Mouse (Mus musculus) c-Kit-positive CD71-negative TER-119-negative erythroid progenitor cells, embryonic 14.5 days (primary cell): ENCODE data around the gene Rrp9.

Source experiments
- DNase-seq: peaks from one replicate; pipeline ENCODE4 v3.0.0-alpha.2; 2013; ENCODE audit warnings: low read depth

Gene Rrp9

DNA sequence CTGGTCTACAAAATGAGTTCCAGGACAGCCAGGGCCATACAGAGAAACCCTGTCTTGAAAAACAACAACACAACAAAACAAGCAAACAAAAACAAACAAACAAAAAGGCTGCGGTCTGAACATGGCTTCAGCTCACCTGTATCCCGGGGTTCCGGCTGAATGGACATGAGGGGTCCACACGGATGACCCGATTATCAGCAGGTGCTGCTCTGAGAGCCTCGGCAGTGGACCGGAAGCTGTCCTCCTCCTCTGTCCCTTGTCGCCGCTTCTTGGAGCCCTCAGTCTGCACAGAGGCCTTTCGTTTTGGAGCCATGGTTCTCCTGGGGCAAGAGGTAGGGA is at the start of gene Rrp9:
Gene Rrp9 (plus strand): TSS at position 301 of the 339 bp plus-strand sequence.
- no peak for DNase-seq

DNA sequence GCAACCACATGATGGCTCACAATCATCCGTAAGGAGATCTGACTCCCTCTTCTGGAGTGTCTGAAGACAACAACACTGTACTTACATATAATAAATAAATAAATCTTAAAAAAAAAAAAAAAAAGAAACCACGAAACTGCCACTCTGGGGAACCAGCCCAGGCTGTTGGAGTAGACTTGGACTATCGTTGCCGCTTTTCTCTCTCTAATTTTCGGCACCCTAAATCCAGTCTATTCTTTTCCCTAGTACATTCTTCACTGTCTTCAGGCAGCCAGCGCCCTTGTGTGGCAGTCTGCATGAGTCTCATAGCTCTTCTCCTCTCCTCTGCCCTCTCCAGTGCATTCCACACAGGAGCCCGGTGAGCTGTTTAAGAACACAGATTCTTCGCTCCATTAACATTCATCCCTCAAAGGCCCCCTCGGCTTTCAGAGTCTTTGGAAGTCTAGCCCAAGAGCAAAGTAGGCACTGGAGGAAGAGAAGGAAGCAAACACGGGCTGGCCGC is 47.0 kb upstream of the Rrp9 start:
- no peak for DNase-seq

DNA sequence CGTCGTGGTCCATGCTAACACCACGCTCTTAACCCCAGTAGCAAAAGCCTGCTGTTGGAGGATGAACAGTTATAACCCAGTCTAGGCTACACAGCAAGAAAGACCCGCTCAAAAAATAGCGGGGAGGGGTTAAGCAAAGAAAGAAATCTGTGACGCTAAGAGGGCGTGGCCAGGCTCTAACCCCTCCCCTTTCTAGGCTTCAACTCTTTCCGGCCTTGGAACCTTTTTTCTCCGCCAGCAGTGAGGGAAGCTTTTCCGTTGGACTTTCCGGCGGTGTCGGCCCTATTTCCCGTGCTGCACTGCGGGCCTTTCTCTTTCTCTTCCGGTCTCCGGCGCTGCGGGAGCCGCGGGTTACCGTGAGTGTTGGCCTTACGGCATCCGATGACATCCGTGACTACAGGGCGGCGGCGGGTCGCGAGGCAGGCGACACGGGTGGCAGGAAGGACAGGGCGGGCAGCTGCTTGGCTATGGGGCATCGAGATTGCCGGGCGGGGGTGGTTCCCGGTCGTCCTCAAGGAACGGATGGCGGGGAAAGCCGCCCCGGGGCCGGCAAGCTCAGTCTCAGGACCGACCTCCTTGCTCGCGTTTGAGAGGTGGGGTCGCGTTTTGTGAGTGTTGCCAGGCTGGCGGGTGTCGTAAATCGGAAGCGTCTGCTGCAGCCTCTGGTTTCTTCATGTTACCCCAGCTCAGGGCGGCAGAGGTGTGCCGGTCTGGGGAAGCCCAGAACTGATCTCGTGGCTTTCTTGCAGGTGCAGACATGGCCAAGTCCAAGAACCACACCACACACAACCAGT is 46.3 kb upstream of the Rrp9 start, which contains the start of gene Rpl29:
Gene Rpl29 (plus strand): TSS at position 234 of the 794 bp plus-strand sequence.
- DNase-seq: peak; percentile 97

DNA sequence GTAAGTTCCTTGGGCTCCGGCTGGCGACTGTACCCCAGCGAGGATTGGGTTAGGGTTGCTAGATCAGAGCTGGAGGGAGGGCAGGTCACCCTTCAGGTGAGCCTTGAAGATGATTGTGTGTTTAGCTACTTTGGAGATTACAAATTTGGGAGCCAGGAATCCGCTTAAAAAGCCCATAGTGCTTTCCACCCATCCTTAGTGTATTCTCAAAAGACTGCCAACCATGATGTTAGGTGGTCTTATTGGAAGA is 45.8 kb upstream of the Rrp9 start:
- no peak for DNase-seq

DNA sequence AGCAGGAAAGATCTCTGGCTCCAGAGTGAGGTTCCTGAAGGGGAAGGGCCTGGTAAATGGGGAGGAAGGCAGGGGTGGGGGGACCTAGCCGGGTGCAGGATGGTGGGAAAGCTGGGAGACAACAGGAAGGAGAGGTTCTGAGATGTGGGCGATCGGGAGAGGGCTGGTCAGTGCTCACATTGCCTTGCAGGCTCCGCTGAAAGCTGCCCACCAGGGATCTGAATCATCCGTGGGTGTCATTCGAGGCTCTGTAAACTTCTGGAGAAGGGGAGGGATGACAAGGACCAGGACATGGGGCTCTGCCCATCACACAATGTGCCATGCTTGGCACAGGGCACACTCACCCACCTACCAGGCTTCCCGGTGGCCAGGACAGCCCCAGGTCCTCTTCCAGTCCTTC is 42.4 kb upstream of the Rrp9 start:
- no peak for DNase-seq

DNA sequence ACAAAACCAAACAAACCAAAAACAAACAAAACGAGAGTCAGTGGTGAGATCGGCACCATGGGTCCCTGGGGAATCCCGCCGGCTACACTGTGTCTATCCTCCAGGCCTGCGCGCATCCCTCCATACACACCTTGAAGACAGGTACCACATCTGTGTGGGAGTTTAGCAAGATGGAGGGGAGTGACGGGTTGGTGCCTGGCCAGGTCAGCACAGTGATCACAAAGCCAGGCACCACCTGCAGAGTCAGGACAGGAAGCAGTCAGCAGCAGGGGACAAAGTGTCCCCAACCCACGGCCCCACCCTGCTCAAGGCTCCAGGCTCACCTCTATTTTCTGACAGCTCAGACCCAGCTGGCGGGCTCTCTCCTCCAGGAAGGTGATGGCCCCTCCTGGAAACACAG is 39.2 kb upstream of the Rrp9 start:
- no peak for DNase-seq

DNA sequence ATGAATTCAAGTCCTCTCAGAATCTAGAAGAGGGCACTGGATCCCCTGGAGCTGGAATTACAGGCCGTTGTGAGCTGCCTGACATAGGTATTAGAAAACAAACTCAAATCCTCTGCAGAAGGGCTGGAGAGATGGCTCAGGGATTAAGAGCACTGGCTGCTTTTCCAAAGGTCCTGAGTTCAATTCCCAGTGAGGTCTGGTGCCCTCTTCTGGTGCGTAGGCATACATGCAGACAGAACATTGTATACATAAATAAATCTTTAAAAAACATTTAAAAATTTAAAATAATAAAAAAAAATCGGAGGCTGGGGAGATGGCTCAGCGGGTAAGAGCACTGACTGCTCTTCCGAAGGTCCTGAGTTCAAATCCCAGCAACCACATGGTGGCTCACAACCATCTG is 33.1 kb upstream of the Rrp9 start:
- DNase-seq: no peak

DNA sequence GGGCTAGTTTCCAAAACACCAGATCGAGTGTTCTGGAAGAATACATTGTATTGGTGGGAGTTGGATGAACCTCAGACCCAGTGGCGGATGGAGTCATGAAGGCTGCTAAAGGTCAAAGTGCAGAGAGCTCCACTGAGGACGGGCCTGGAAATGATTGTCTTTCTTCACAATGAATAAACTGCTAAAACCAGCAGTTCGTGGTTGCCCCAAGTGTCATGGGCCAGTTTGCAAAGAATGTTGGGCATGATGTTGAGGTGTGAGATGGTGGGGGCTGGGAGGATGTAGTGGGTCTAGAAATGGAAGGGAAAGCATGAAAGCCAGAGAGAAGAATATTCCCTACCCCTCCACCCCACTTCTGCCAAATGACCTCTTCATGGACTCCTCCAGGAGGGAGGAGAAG is 30.9 kb upstream of the Rrp9 start:
- no peak for DNase-seq

DNA sequence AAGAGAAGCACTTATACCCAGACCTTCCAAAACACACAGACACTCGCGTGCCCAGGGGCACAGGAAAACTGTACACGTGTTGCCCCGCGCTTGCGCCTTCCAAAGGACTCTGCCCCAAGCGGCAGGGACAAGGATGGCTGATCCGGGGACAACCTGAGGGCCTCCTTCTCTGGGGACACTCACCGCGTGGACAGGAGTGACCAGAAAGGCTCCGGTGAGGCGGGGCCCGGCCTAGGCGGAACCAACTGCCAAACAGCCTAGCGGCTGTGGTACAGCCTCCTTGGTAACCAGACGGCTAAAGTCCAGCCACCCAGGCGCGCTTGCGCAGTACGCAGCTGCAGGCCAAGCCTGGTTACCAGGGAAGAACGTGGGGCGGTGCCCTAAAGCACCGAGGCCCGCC is 28.4 kb upstream of the Rrp9 start, which contains the start of the genes Abhd14b and Abhd14a:
Gene Abhd14b (plus strand): TSS at position 112 of the 400 bp plus-strand sequence.
Gene Abhd14a (minus strand): TSS at position 331 of the 400 bp plus-strand sequence.
- peak; percentile 59 for DNase-seq

DNA sequence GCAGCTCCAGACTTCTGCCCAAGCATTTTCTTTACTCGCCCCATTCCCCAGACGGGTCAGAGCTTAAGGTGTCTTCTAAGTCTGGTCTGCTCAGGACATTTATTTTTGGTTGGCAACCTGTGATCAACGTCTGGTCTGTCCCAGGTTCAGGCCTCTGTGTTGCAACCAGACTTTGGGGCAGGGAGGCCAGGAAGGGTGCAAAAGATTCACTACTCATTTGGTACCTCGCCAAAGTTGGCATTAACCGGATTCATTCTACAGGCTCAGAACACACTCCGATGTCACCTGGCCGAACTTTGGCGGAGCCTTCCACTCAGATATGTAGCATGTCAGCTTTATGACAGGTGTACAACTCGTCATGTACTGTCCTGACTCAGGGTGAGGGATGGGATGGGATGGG is 27.8 kb upstream of the Rrp9 start:
- no peak for DNase-seq

DNA sequence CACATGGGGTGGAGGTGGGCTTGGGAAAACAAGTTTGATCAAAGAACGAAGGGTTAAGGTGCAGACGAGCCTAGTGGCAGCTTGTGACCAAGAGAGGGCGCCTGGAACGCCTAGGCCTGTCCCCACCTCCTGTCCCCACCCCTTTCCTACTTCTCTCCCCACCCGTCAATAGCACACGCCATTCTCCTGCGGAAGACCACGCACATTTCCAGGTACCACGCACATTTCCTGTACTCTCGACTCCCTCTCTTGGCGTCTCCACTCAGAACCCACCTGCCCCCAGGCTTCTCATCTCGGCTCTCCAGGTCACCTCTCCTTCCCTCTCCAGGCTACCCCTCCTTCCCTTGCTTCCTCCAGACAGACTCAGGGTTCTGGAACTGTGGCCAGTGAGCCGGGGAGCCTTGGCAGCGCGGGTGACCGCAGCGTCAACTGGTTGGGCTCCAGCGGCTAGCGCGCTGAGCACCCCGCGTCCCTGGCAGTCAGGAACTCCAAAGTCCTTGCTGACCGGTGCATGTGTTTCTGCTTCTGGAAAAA is 27.2 kb upstream of the Rrp9 start:
- no peak for DNase-seq

DNA sequence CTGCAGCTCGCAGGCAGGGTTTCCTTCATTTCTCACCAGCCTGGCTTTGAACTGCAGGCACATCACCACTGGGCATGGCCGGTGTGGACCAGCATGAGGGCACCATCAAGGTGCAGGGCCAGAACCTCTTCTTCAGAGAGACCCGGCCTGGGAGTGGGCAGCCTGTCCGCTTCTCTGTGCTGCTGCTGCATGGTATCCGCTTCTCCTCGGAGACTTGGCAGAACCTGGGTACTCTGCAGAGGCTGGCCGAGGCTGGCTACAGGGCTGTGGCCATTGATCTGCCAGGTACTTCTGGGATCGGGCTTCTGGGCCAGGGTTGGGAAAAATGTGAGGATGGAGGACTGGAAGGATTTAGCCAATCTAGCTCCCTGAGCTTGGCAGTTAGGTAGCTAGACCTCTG is 25.8 kb upstream of the Rrp9 start:
- DNase-seq: no peak

DNA sequence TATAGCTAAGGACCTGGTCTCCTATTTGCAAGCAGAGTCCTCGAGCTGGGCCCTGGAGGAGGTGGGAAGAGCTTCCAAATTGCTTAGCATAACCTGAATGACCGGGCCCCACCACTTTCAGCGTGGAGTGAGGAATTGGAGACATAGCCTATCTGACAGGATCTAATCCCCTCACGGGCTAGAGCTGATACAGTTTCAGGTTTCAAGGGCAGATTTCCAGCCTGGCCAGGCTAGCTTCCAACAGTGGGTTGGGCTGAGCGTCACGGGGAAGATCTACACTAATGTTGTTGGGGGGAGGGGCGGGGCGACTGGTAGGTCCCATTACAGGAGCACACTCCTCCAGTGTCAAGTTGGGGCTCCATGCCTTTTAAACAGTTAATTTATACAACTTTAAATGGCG is 25.1 kb upstream of the Rrp9 start:
- DNase-seq: no peak

DNA sequence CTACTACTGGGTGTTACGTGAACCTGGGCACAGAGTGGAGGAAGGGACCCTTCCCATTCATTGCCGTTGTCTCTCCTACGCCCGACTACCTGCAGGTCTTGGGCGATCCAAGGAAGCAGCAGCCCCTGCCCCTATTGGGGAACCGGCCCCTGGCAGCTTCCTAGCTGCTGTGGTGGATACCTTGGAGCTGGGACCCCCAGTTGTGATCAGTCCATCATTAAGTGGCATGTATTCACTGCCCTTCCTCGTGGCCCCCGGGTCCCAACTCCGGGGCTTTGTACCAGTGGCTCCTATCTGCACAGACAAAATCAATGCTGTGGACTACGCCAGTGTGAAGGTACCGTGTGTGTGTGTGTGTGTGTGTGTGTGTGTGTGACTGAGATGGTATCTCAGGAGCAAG is 24.5 kb upstream of the Rrp9 start:
- no peak for DNase-seq

DNA sequence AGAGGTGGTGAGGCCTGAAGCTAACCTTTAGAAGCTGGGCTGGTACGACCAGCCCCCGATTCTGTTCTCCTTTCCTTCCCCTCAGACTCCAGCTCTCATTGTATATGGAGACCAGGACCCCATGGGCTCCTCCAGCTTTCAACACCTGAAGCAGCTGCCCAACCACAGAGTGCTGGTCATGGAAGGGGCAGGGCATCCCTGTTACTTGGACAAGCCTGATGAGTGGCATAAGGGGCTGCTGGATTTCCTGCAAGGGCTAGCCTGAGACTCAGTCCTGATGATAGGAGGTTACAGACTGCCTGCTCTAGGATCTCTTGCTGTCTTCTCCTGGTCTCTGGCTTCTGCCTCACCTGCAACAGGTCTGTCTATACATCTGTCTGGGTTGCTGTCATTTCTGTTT is 23.9 kb upstream of the Rrp9 start:
- DNase-seq: no peak

DNA sequence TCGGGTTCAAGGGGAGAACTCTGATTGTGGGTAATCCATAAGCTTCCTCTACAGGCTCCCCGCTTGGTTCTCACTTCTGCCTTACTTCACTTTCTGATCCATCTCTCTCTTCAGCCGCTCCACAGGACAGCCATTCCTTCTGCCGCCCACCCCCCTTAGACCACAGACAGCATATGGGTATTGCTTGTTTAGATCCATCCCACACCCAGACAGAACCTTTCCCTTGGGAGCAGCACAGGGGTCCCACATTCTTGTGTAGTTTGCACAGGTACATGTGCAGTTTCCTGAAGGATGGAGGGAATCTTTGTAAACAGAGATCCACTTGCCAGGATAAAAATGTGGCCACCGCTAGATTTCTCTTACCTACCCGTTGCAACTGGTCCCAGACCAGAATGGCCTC is 23.4 kb upstream of the Rrp9 start:
- DNase-seq: no peak

DNA sequence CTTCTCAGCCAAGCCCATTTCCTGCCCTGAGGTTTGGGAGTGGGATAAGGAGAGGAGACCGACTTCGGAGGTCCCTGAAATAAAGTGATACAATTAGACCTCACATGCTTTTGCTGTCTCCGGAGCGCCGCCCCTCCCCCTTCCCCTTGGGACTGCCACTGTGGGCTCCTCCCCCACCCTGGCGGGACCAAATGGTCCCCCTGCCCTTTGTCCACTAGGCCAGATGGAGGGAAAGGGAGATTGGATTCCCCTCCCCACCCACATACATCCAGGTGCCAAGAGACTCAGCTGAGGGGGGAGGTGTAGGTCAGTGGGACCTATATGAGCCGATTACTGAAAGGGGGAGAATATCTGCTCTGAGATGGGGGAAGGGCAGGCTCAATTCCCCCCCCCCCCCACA is 22.9 kb upstream of the Rrp9 start:
- DNase-seq: no peak

DNA sequence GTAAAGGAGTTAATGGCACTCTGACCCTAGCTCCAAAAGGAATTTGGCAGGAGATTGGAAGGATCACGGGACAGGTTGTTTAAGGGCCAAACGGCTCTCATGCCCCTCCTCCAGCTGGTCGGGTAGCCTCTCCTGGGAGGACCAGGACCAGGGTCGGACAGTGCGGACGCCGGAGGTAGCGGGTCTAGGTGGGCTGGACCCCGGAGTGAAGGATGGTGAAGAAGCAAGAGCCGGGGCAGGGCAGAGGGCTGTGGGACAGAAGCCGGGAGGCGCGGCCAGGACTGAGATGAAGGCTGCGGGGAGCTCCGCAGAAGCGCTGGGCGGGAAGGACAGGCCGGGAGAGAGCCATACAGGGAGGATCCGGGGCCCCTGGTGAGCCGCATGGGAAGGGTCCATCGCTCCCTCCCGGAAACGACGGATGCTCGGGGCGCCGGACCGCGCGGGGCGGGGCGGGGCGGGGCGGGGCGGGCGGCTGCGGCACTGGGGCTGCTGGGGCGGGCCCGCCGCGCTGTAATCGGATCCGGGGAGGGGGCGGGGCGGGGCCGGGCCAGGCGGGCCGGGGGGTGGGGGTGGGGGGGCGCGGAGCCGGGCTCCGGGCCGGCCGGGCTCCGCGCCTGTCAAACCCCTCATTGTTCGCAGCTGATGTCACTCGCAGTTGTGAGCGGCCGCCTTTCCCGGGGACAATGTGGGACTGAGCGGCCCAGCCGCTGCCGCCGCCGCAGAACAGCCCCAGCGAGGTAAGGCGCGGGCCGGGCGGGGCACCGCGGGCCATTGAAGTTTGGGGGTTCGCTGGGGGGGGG is 22.3 kb upstream of the Rrp9 start, which contains the start of gene Pcbp4:
Gene Pcbp4 (plus strand): TSS at position 21 of the 800 bp plus-strand sequence.
- DNase-seq: no peak

DNA sequence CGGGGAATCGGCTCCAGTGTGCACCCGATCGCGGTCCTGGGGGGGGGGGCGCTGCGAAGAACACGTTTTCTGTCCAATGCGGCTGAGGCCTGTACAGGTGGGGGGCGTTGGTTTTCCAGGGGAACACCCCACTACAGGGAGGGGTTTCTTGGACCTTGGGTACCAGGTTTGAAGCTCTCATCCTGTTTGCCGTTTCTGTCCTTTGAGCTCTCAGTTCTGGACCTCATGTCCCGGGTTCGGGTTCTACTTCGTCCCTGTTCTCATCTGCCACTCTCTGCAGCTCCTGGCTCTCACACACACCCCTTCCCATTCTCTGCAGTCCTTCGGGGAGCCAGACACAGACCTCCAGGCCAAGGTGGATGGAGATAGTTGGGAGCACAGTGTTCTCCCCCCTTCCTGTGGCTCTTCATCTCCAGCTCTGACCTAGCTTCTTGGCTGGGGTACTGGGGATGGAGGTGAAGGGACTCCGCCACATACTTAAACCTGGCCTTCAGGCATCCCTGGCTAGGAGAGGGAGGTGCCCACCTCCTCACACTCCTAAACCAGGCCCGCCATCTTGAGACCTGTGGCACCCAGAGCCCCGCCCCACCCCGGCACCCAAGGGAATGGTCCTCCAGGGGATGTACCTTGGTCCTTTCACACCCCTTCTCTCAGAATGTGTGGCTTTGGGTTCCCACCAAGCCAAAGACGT is 21.5 kb upstream of the Rrp9 start:
- no peak for DNase-seq

DNA sequence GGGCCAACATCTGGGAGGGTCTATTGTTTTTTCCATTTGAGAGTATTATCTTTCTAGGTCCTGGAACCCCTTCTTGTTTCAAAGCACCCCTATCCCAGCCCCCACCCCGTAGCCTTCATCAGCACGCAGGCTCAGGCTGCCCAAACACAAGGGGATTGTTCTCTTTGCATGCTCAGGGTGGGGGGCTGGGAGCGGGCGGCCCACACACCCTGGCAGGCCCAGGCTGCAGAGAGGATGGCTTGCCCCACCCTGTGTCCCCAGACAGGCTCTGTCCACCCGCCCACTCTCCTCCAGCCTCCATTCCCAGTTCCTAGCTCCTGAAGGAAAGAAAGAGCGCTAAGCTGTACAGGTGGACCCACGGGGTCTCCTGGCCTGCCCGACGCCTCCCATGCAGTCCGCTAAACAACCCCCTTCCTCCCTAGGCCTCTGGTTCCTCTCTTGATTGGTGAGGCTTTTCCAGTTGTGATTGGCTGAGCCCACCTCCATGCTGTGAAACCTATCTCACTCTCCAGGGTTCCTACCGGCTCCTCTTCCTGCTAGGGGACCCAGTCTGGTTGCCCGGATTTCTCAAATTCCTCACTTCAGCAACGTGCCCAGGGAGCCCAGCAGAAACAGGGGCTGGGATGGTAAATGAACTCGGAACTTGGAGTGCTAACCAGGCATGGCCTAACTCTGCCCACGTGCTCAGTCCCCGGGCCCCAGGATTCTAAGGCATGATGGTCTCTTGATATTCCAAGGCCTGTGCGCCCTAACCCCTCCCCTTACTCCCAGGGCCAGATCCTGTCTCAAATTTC is 20.7 kb upstream of the Rrp9 start:
- DNase-seq: no peak

DNA sequence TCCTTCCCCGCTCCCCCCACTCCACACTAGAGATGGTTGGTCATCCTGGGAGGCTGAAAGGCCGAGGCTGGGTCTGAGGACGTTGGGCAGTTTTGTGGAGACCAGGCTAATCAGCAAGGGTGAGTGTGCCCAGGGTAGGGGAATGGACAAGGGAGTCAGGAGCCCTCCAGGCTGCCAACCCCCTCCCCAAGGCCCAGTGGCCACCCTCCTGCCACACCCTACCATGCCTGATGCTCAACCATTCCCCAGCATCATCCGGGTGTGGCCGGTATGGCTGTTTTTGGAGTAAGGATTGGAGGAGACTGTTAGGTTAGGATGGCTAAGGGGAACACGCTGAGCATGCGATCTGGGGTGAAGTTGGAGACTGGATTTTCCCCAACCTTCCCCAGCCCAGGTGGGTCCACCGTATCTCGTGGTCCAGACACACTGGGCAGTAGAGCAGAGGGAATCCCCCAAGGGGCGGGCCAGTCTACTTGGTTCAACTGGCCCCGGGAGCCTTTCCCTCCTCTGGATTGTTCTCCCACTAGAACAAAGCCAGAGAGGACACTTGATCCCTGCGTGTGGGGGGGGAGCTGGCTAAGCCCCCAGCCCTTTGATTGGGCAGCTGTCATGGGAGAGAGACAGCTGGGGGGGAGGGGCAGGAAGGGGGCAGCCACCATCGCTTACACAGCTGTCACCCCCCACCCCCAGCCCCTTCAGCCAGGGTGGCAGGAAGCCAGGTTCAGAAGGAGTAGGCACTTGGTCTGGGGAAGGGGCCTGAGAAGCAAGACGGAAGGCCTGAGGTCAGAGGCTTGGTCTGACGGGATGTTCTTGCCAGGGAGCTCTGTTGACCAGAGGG is 19.2 kb upstream of the Rrp9 start:
- DNase-seq: no peak
